In the genomic region with DNA sequence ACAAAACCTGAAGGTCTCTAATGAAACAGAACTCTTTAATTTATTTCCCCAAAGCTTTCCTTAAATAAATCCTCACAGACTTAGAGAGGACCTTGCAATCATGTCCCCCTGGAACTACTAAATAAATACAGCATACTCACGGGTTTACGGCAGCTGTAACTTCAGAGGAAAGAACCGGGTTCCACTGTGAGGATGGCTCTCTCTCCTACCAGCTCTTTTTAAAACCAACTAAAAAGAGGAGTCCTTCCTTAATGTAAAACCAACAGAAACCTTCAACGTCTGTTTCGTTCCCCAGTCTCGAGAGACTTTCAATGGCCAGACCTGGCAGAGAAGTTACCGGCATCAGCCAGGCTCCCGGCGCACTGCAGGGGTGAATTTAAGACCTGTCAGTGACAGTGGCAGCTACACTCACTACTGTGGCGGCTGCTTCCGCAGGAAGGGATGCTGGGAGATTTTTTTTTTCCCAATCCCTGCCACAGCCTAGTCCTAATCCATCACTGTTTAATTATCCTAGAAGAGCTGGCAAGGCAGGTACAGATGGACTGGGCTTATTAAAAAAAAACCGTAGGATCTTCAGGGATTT, we compare ENCODE assay signal across 8 mouse cellular contexts. TPM values are rescaled to one million over a fixed set of nuclear protein-coding genes. Genes with fewer than 3 reads are reported as not detected.
DNase-seq lines count a peak whose midpoint lies in the region; ATAC-seq lines count a peak whose summit lies in the region.

No protein-coding gene starts in this region.

- H3K9me3 ChIP-seq in lung, embryonic 15.5 days = no peaks in the 10 kb centered on the region
- H3K9me3 ChIP-seq in embryonic facial prominence, embryonic 11.5 days (replicated peaks; ENCODE audit: control insufficient read depth, low read length) = no peaks in the 10 kb centered on the region
- no peaks in the 10 kb centered on the region for H3K9me3 ChIP-seq in midbrain, embryonic 14.5 days (ENCODE audit: control insufficient read depth, low read length)

- under 1% methylated on average over 12 of the region's 12 CpGs for WGBS in lung, embryonic 15.5 days
- 3% methylated on average over 12 of the region's 12 CpGs for WGBS in embryonic facial prominence, embryonic 11.5 days
- 3% methylated on average over 12 of the region's 12 CpGs for WGBS in midbrain, embryonic 14.5 days

- H3K4me2 ChIP-seq in lung, embryonic 15.5 days = peak overlapping the region; percentile 70
- H3K4me2 ChIP-seq in embryonic facial prominence, embryonic 11.5 days (ENCODE audit: low read depth, low read length) = peak overlapping the region; percentile 50
- peak overlapping the region; percentile 73 for H3K4me2 ChIP-seq in midbrain, embryonic 14.5 days (ENCODE audit: low read length)

- H3K4me1 ChIP-seq in lung, embryonic 15.5 days = peaks cover 27% of the 10 kb centered on the region
- H3K4me1 ChIP-seq in embryonic facial prominence, embryonic 11.5 days (ENCODE audit: control insufficient read depth, insufficient read depth, low read length) = no peaks in the 10 kb centered on the region
- H3K4me1 ChIP-seq in midbrain, embryonic 14.5 days (ENCODE audit: control insufficient read depth, insufficient read depth, low read length) = no peaks in the 10 kb centered on the region; the same call in 1 of the 2 replicates

- intact Hi-C loops in left cerebral cortex, postnatal 10 days (cut with DNase I) = no loop called here

- H3K4me3 ChIP-seq in lung, embryonic 15.5 days = peak overlapping the region; percentile 33
- peak overlapping the region; percentile 29 for H3K4me3 ChIP-seq in embryonic facial prominence, embryonic 11.5 days (ENCODE audit: low read depth, low read length)
- H3K4me3 ChIP-seq in midbrain, embryonic 14.5 days (replicated peaks; ENCODE audit: low read depth, low read length) = peak overlapping the region; percentile 49

- no peaks in the 10 kb centered on the region for H3K27me3 ChIP-seq in lung, embryonic 15.5 days
- H3K27me3 ChIP-seq in embryonic facial prominence, embryonic 11.5 days (ENCODE audit: control insufficient read depth, insufficient read depth, low read length) = no peaks in the 10 kb centered on the region
- H3K27me3 ChIP-seq in midbrain, embryonic 14.5 days (ENCODE audit: control insufficient read depth, insufficient read depth, low read length) = no peaks in the 10 kb centered on the region

- no peak for DNase-seq in lung, postnatal 14 days
- DNase-seq in embryonic facial prominence, embryonic 11.5 days (ENCODE audit: low spot score) = peak; percentile 47
- DNase-seq in left cerebral cortex, postnatal 10 days (ENCODE audit: extremely low spot score in 1 of 2, low spot score in 2 of 2) = peak; percentile 42 to 68
- peak; percentile 81 for DNase-seq in midbrain, embryonic 14.5 days
- no peak for DNase-seq in spleen, adult 12 weeks (ENCODE audit: low spot score)
- no peak for DNase-seq in ovary, postnatal 14 days (ENCODE audit: low spot score)

- ATAC-seq in lung, embryonic 15.5 days (ENCODE audit: borderline replicate concordance, extremely low read depth, low FRiP score, low TSS enrichment) = no peak; the same call in 1 of the 2 replicates
- no peak for ATAC-seq in embryonic facial prominence, embryonic 11.5 days (replicated peaks; ENCODE audit: insufficient number of reproducible peaks, low FRiP score, low TSS enrichment, low read depth)
- peak; percentile 57 to 75 for ATAC-seq in hematopoietic stem cell, adult 5-6 weeks (replicated peaks in 1 of 2; ENCODE audit: insufficient read depth in 1 of 2, low FRiP score in 2 of 2, low TSS enrichment in 1 of 2, low read depth in 1 of 2, poor library complexity in 2 of 2, severe bottlenecking in 2 of 2)
- peak; percentile 70; the same call in 1 of the 2 replicates for ATAC-seq in midbrain, embryonic 14.5 days (ENCODE audit: low FRiP score, low TSS enrichment)

- H3K9ac ChIP-seq in lung, embryonic 15.5 days = peak overlapping the region; percentile 19; the same call in 1 of the 2 replicates
- H3K9ac ChIP-seq in embryonic facial prominence, embryonic 11.5 days (replicated peaks; ENCODE audit: low read length) = peak overlapping the region; percentile 27; the same call in 1 of the 2 replicates
- H3K9ac ChIP-seq in midbrain, embryonic 14.5 days (replicated peaks; ENCODE audit: low read length) = peak overlapping the region; percentile 54

- H3K36me3 ChIP-seq in lung, embryonic 15.5 days = no peaks in the 10 kb centered on the region
- no peaks in the 10 kb centered on the region for H3K36me3 ChIP-seq in embryonic facial prominence, embryonic 11.5 days (replicated peaks; ENCODE audit: control insufficient read depth, insufficient read depth, low read depth, low read length)
- H3K36me3 ChIP-seq in midbrain, embryonic 14.5 days (ENCODE audit: control insufficient read depth, insufficient read depth, low read length) = no peaks in the 10 kb centered on the region

- H3K27ac ChIP-seq in lung, embryonic 15.5 days = no peak overlapping the region; the same call in 1 of the 2 replicates
- no peak overlapping the region for H3K27ac ChIP-seq in embryonic facial prominence, embryonic 11.5 days (replicated peaks; ENCODE audit: low read depth, low read length)
- H3K27ac ChIP-seq in midbrain, embryonic 14.5 days (replicated peaks; ENCODE audit: low read depth, low read length) = peak overlapping the region; percentile 80

RNA-seq across cellular contexts. Expression of a gene that starts 39.2 kb away (rescaled TPM):
- polyA plus RNA-seq in lung, embryonic 15.5 days (2015; fragmentation: Nextera tagmentation; extraction: Ambion mirVana) = 3.3 and 3.9 TPM in 2 replicates
- 3.1 and 6.0 TPM in 2 replicates for polyA plus RNA-seq in embryonic facial prominence, embryonic 11.5 days (2014; fragmentation: Nextera tagmentation; extraction: Ambion mirVana)
- total RNA-seq in hematopoietic stem cell, adult 5-6 weeks (2017) = 14.5 and 15.1 TPM in 2 replicates
- total RNA-seq in left cerebral cortex, postnatal 10 days (2021) = 10 to 100 TPM; 27.5 to 29.6 TPM
- 5.9 and 6.1 TPM in 2 replicates for polyA plus RNA-seq in midbrain, embryonic 14.5 days (2014; fragmentation: Nextera tagmentation; extraction: Ambion mirVana)

Comparison
In these comparisons a context has a peak if more than half of its experiments do, and no peak if none do; other contexts are left out.
1. ATAC-seq: peak in hematopoietic stem cell, adult 5-6 weeks (2 of 2) and midbrain, embryonic 14.5 days (single experiment); none in lung, embryonic 15.5 days (single experiment) and embryonic facial prominence, embryonic 11.5 days (single experiment).
2. DNase-seq: peak in embryonic facial prominence, embryonic 11.5 days (single experiment), left cerebral cortex, postnatal 10 days (2 of 2) and midbrain, embryonic 14.5 days (single experiment); none in lung, postnatal 14 days (single experiment), spleen, adult 12 weeks (single experiment) and ovary, postnatal 14 days (single experiment).
3. Peak in every context shown above with its lines, with median percentiles within 50 percentile points of each other: H3K4me2 ChIP-seq, H3K4me3 ChIP-seq and H3K9ac ChIP-seq.